Mouse (Mus musculus): ENCODE measurements at regions not wholly inside any gene's neighbourhood (a gene's known extent, or its start where the extent isn't known, plus 50 kb on each side); places are given as distances from the start of the nearest gene placed in this dataset.

GRCm38 (mm10) chr12:79864346-79865178, 248.3 kb downstream of the Zfp36l1 start:
- no peak overlapping the region for H3K4me2 ChIP-seq (replicated peaks)
- ATAC-seq (ENCODE audit: insufficient number of reproducible peaks, low FRiP score, low TSS enrichment, low read depth) = peak; percentile 58

More at GRCm38 (mm10) chr12:79864346-79865178, 248.3 kb downstream of the Zfp36l1 start:
- H3K4me3 ChIP-seq (replicated peaks) = no peak overlapping the region
- no peaks in the 10 kb centered on the region for H3K27me3 ChIP-seq
- no peaks in the 10 kb centered on the region for H3K36me3 ChIP-seq
- no peaks in the 10 kb centered on the region for H3K9me3 ChIP-seq (replicated peaks)
- peaks cover 36% of the 10 kb centered on the region for H3K4me1 ChIP-seq
- 49% methylated on average over 20 of the region's 20 CpGs for WGBS
- H3K27ac ChIP-seq (replicated peaks) = peak overlapping the region; percentile 81
- H3K9ac ChIP-seq = no peak overlapping the region
